Mouse (Mus musculus) c-Kit-positive CD71-positive TER-119-negative erythroid progenitor cells, embryonic 14.5 days (primary cell): ENCODE measurements around the gene Zfp37.
"Not testable (repeated sequence)": the region's sequence is repeated elsewhere in the genome, so short reads cannot be mapped to it uniquely, and the experiment has no call there.

Source experiments
- DNase-seq: peaks from one replicate; pipeline ENCODE4 v3.0.0-alpha.2; 2013; ENCODE audit warnings: low read depth

Gene Zfp37

GRCm38 (mm10) chr4:62208696-62209380 is 22.0 kb downstream of the Zfp37 start:
- DNase-seq = no peak

- no peak for DNase-seq
Measured at GRCm38 (mm10) chr4:62207851-62208695, 22.8 kb downstream of the Zfp37 start.

GRCm38 (mm10) chr4:62199923-62200529 is 30.8 kb downstream of the Zfp37 start:
- DNase-seq = no peak

- no peak for DNase-seq
Measured at GRCm38 (mm10) chr4:62188778-62189177, 42.1 kb downstream of the Zfp37 start.

- DNase-seq = no peak
Measured at GRCm38 (mm10) chr4:62177282-62177681, 53.6 kb downstream of the Zfp37 start.

GRCm38 (mm10) chr4:62174471-62174870 is 56.4 kb downstream of the Zfp37 start:
- DNase-seq = no peak

- DNase-seq = not testable (repeated sequence)
Measured at GRCm38 (mm10) chr4:62167636-62168035, 63.2 kb downstream of the Zfp37 start.

- no peak for DNase-seq
Measured at GRCm38 (mm10) chr4:62158401-62158800, 72.4 kb downstream of the Zfp37 start.

- no peak for DNase-seq
Measured at GRCm38 (mm10) chr4:62150811-62151210, 80.0 kb downstream of the Zfp37 start, which contains the start of gene Mup21. TSS of gene Mup21 (minus strand) at chr4:62150863.
